Mouse (Mus musculus): ENCODE measurements at regions not wholly inside any gene's neighbourhood (a gene's known extent, or its start where the extent isn't known, plus 50 kb on each side); places are given as distances from the start of the nearest gene placed in this dataset.

GRCm38 (mm10) chr3:121618561-121618960, 52.0 kb upstream of the 4930432M17Rik start:
- H3K9me3 ChIP-seq (ENCODE audit: control insufficient read depth, low read length): no peaks in the 10 kb centered on the region
- no peaks in the 10 kb centered on the region for H3K27me3 ChIP-seq (ENCODE audit: control insufficient read depth, insufficient read depth, low read length)
- no peak overlapping the region for H3K4me2 ChIP-seq (ENCODE audit: low read depth, severe bottlenecking)
- no peak overlapping the region for H3K9ac ChIP-seq (ENCODE audit: low read length)
- 77% methylated on average over 2 of the region's 2 CpGs for WGBS
- H3K36me3 ChIP-seq (ENCODE audit: control insufficient read depth, insufficient read depth, low read length): no peaks in the 10 kb centered on the region
- H3K4me1 ChIP-seq (ENCODE audit: control insufficient read depth, insufficient read depth, low read length): no peaks in the 10 kb centered on the region
- H3K27ac ChIP-seq (replicated peaks; ENCODE audit: low read depth, low read length): no peak overlapping the region
- no peak overlapping the region for H3K4me3 ChIP-seq (ENCODE audit: low read depth, low read length)
- DNase-seq (ENCODE audit: low spot score) (no peak), ATAC-seq (ENCODE audit: insufficient number of reproducible peaks, low FRiP score, low TSS enrichment, low read depth) (no peak)

- Histone ChIP-seq H3K36me3 (ENCODE audit: control insufficient read depth, insufficient read depth, low read length) (no peaks in the 10 kb centered on the region), H3K4me1 (ENCODE audit: control insufficient read depth, insufficient read depth, low read length) (no peaks in the 10 kb centered on the region), H3K9ac (ENCODE audit: low read length) (no peak overlapping the region), H3K9me3 (ENCODE audit: control insufficient read depth, low read length) (no peaks in the 10 kb centered on the region), H3K4me3 (ENCODE audit: low read depth, low read length) (no peak overlapping the region), H3K27ac (replicated peaks; ENCODE audit: low read depth, low read length) (no peak overlapping the region), H3K27me3 (ENCODE audit: control insufficient read depth, insufficient read depth, low read length) (no peaks in the 10 kb centered on the region), H3K4me2 (ENCODE audit: low read depth, severe bottlenecking) (no peak overlapping the region)
- ATAC-seq (ENCODE audit: insufficient number of reproducible peaks, low FRiP score, low TSS enrichment, low read depth) (no peak), DNase-seq (ENCODE audit: low spot score) (no peak)
- 83% methylated on average over 2 of the region's 2 CpGs for WGBS
Measured at GRCm38 (mm10) chr3:121618161-121618560, 52.4 kb upstream of the 4930432M17Rik start.

GRCm38 (mm10) chr3:121617351-121617750, 53.2 kb upstream of the 4930432M17Rik start:
- Histone ChIP-seq H3K9me3 (ENCODE audit: control insufficient read depth, low read length) (no peaks in the 10 kb centered on the region), H3K4me3 (ENCODE audit: low read depth, low read length) (no peak overlapping the region), H3K9ac (ENCODE audit: low read length) (no peak overlapping the region), H3K27me3 (ENCODE audit: control insufficient read depth, insufficient read depth, low read length) (no peaks in the 10 kb centered on the region), H3K36me3 (ENCODE audit: control insufficient read depth, insufficient read depth, low read length) (no peaks in the 10 kb centered on the region), H3K4me1 (ENCODE audit: control insufficient read depth, insufficient read depth, low read length) (no peaks in the 10 kb centered on the region), H3K27ac (replicated peaks; ENCODE audit: low read depth, low read length) (no peak overlapping the region), H3K4me2 (ENCODE audit: low read depth, severe bottlenecking) (no peak overlapping the region)
- WGBS: 75% methylated on average over 7 of the region's 7 CpGs
- no peak for ATAC-seq (ENCODE audit: insufficient number of reproducible peaks, low FRiP score, low TSS enrichment, low read depth)
- no peak for DNase-seq (ENCODE audit: low spot score)

GRCm38 (mm10) chr3:121616075-121616474, 54.5 kb upstream of the 4930432M17Rik start:
- Histone ChIP-seq H3K9ac (ENCODE audit: low read length) (no peak overlapping the region), H3K4me1 (ENCODE audit: control insufficient read depth, insufficient read depth, low read length) (no peaks in the 10 kb centered on the region), H3K36me3 (ENCODE audit: control insufficient read depth, insufficient read depth, low read length) (no peaks in the 10 kb centered on the region), H3K4me2 (ENCODE audit: low read depth, severe bottlenecking) (no peak overlapping the region), H3K27ac (replicated peaks; ENCODE audit: low read depth, low read length) (no peak overlapping the region), H3K27me3 (ENCODE audit: control insufficient read depth, insufficient read depth, low read length) (no peaks in the 10 kb centered on the region), H3K4me3 (ENCODE audit: low read depth, low read length) (no peak overlapping the region), H3K9me3 (ENCODE audit: control insufficient read depth, low read length) (no peaks in the 10 kb centered on the region)
- DNase-seq (ENCODE audit: low spot score) (no peak), ATAC-seq (ENCODE audit: insufficient number of reproducible peaks, low FRiP score, low TSS enrichment, low read depth) (no peak)
- 91% methylated on average over 5 of the region's 5 CpGs for WGBS

GRCm38 (mm10) chr3:121614741-121615140, 55.8 kb upstream of the 4930432M17Rik start:
- no peaks in the 10 kb centered on the region for H3K36me3 ChIP-seq (ENCODE audit: control insufficient read depth, insufficient read depth, low read length)
- no peaks in the 10 kb centered on the region for H3K27me3 ChIP-seq (ENCODE audit: control insufficient read depth, insufficient read depth, low read length)
- H3K27ac ChIP-seq (replicated peaks; ENCODE audit: low read depth, low read length): no peak overlapping the region
- 77% methylated on average over 7 of the region's 7 CpGs for WGBS
- no peak overlapping the region for H3K9ac ChIP-seq (ENCODE audit: low read length)
- ATAC-seq (ENCODE audit: insufficient number of reproducible peaks, low FRiP score, low TSS enrichment, low read depth) (no peak), DNase-seq (ENCODE audit: low spot score) (no peak)
- H3K4me3 ChIP-seq (ENCODE audit: low read depth, low read length): no peak overlapping the region
- H3K4me2 ChIP-seq (ENCODE audit: low read depth, severe bottlenecking): no peak overlapping the region
- H3K9me3 ChIP-seq (ENCODE audit: control insufficient read depth, low read length): no peaks in the 10 kb centered on the region
- no peaks in the 10 kb centered on the region for H3K4me1 ChIP-seq (ENCODE audit: control insufficient read depth, insufficient read depth, low read length)

- H3K36me3 ChIP-seq (ENCODE audit: control insufficient read depth, insufficient read depth, low read length): no peaks in the 10 kb centered on the region
- H3K4me1 ChIP-seq (ENCODE audit: control insufficient read depth, insufficient read depth, low read length): no peaks in the 10 kb centered on the region
- H3K9me3 ChIP-seq (ENCODE audit: control insufficient read depth, low read length): no peaks in the 10 kb centered on the region
- no peak for ATAC-seq (ENCODE audit: insufficient number of reproducible peaks, low FRiP score, low TSS enrichment, low read depth)
- H3K4me2 ChIP-seq (ENCODE audit: low read depth, severe bottlenecking): no peak overlapping the region
- H3K4me3 ChIP-seq (ENCODE audit: low read depth, low read length): no peak overlapping the region
- no peak for DNase-seq (ENCODE audit: low spot score)
- no peak overlapping the region for H3K27ac ChIP-seq (replicated peaks; ENCODE audit: low read depth, low read length)
- 34% methylated on average over 3 of the region's 3 CpGs for WGBS
- H3K27me3 ChIP-seq (ENCODE audit: control insufficient read depth, insufficient read depth, low read length): no peaks in the 10 kb centered on the region
- H3K9ac ChIP-seq (ENCODE audit: low read length): no peak overlapping the region
Measured at GRCm38 (mm10) chr3:121613224-121613623, 57.3 kb upstream of the 4930432M17Rik start.

GRCm38 (mm10) chr3:121609845-121610244, 60.7 kb upstream of the 4930432M17Rik start:
- H3K4me3 ChIP-seq (ENCODE audit: low read depth, low read length): no peak overlapping the region
- no peak overlapping the region for H3K27ac ChIP-seq (replicated peaks; ENCODE audit: low read depth, low read length)
- no peak overlapping the region for H3K4me2 ChIP-seq (ENCODE audit: low read depth, severe bottlenecking)
- no peak for ATAC-seq (ENCODE audit: insufficient number of reproducible peaks, low FRiP score, low TSS enrichment, low read depth)
- H3K4me1 ChIP-seq (ENCODE audit: control insufficient read depth, insufficient read depth, low read length): no peaks in the 10 kb centered on the region
- no peak for DNase-seq (ENCODE audit: low spot score)
- H3K9me3 ChIP-seq (ENCODE audit: control insufficient read depth, low read length): no peaks in the 10 kb centered on the region
- 81% methylated on average over 7 of the region's 7 CpGs for WGBS
- H3K36me3 ChIP-seq (ENCODE audit: control insufficient read depth, insufficient read depth, low read length): no peaks in the 10 kb centered on the region
- H3K27me3 ChIP-seq (ENCODE audit: control insufficient read depth, insufficient read depth, low read length): no peaks in the 10 kb centered on the region
- H3K9ac ChIP-seq (ENCODE audit: low read length): no peak overlapping the region

GRCm38 (mm10) chr3:121609090-121609489, 61.5 kb upstream of the 4930432M17Rik start:
- Histone ChIP-seq H3K27ac (replicated peaks; ENCODE audit: low read depth, low read length) (no peak overlapping the region), H3K9ac (ENCODE audit: low read length) (no peak overlapping the region), H3K4me3 (ENCODE audit: low read depth, low read length) (no peak overlapping the region), H3K36me3 (ENCODE audit: control insufficient read depth, insufficient read depth, low read length) (no peaks in the 10 kb centered on the region), H3K9me3 (ENCODE audit: control insufficient read depth, low read length) (no peaks in the 10 kb centered on the region), H3K27me3 (ENCODE audit: control insufficient read depth, insufficient read depth, low read length) (no peaks in the 10 kb centered on the region), H3K4me1 (ENCODE audit: control insufficient read depth, insufficient read depth, low read length) (no peaks in the 10 kb centered on the region), H3K4me2 (ENCODE audit: low read depth, severe bottlenecking) (no peak overlapping the region)
- no peak for ATAC-seq (ENCODE audit: insufficient number of reproducible peaks, low FRiP score, low TSS enrichment, low read depth)
- WGBS: 60% methylated on average over 7 of the region's 7 CpGs
- DNase-seq (ENCODE audit: low spot score): no peak

- ATAC-seq (ENCODE audit: insufficient number of reproducible peaks, low FRiP score, low TSS enrichment, low read depth) (no peak), DNase-seq (ENCODE audit: low spot score) (no peak)
- H3K27ac ChIP-seq (replicated peaks; ENCODE audit: low read depth, low read length): no peak overlapping the region
- 76% methylated on average over 6 of the region's 6 CpGs for WGBS
- no peak overlapping the region for H3K4me2 ChIP-seq (ENCODE audit: low read depth, severe bottlenecking)
- no peaks in the 10 kb centered on the region for H3K4me1 ChIP-seq (ENCODE audit: control insufficient read depth, insufficient read depth, low read length)
- H3K36me3 ChIP-seq (ENCODE audit: control insufficient read depth, insufficient read depth, low read length): no peaks in the 10 kb centered on the region
- H3K9me3 ChIP-seq (ENCODE audit: control insufficient read depth, low read length): no peaks in the 10 kb centered on the region
- H3K27me3 ChIP-seq (ENCODE audit: control insufficient read depth, insufficient read depth, low read length): no peaks in the 10 kb centered on the region
- no peak overlapping the region for H3K4me3 ChIP-seq (ENCODE audit: low read depth, low read length)
- H3K9ac ChIP-seq (ENCODE audit: low read length): no peak overlapping the region
Measured at GRCm38 (mm10) chr3:121604737-121605136, 65.8 kb upstream of the 4930432M17Rik start.
